Mouse (Mus musculus): ENCODE data around the gene Slc7a8. TPM values are rescaled to one million over a fixed set of nuclear protein-coding genes. Genes with fewer than 3 reads are reported as not detected.

The Slc7a8 gene
- polyA plus RNA-seq, 1 experiment from 2014 or later = 34.2 TPM

GRCm38 (mm10) chr14:54736555-54737552 lies 44.9 kb downstream of the Slc7a8 start:
- H3K9ac ChIP-seq (ENCODE audit: low read depth, low read length) = no peak overlapping the region
- peaks cover 18% of the 10 kb centered on the region for H3K36me3 ChIP-seq (ENCODE audit: control insufficient read depth, insufficient read depth)
- TF ChIP-seq CTCF (IDR thresholded peaks at IDR 0.05; ENCODE audit: low read depth) = no peak
- H3K9me3 ChIP-seq (ENCODE audit: control insufficient read depth) = no peaks in the 10 kb centered on the region
- H3K4me3 ChIP-seq (ENCODE audit: low read depth, low read length) = no peak overlapping the region
- H3K4me1 ChIP-seq (replicated peaks; ENCODE audit: control insufficient read depth, insufficient read depth, low read length) = peaks cover 5% of the 10 kb centered on the region
- WGBS = 65% methylated on average over 14 of the region's 14 CpGs
- H3K27me3 ChIP-seq (replicated peaks; ENCODE audit: control insufficient read depth, insufficient read depth, low read length) = no peaks in the 10 kb centered on the region
- H3K4me2 ChIP-seq (replicated peaks; ENCODE audit: low read depth) = no peak overlapping the region
- ATAC-seq = no peak
- no peak overlapping the region for H3K27ac ChIP-seq (ENCODE audit: low read depth, low read length)

- Histone ChIP-seq H3K4me3 (ENCODE audit: low read depth, low read length) (no peak overlapping the region), H3K36me3 (ENCODE audit: control insufficient read depth, insufficient read depth) (peaks cover 32% of the 10 kb centered on the region), H3K4me1 (replicated peaks; ENCODE audit: control insufficient read depth, insufficient read depth, low read length) (no peaks in the 10 kb centered on the region; the same call in 1 of the 2 replicates), H3K27ac (ENCODE audit: low read depth, low read length) (peak overlapping the region; percentile 1; the same call in 1 of the 2 replicates), H3K9ac (ENCODE audit: low read depth, low read length) (no peak overlapping the region), H3K27me3 (replicated peaks; ENCODE audit: control insufficient read depth, insufficient read depth, low read length) (no peaks in the 10 kb centered on the region), H3K4me2 (replicated peaks; ENCODE audit: low read depth) (no peak overlapping the region), H3K9me3 (ENCODE audit: control insufficient read depth) (no peaks in the 10 kb centered on the region)
- peak; percentile 40; the same call in 1 of the 2 replicates for ATAC-seq
- TF ChIP-seq CTCF (IDR thresholded peaks at IDR 0.05; ENCODE audit: low read depth) = no peak
- 42% methylated on average over 4 of the region's 4 CpGs for WGBS
These were observed 46.5 kb downstream of the Slc7a8 start for GRCm38 (mm10) chr14:54735221-54735620.

GRCm38 (mm10) chr14:54734004-54734403 lies 47.7 kb downstream of the Slc7a8 start:
- Histone ChIP-seq H3K27ac (ENCODE audit: low read depth, low read length) (no peak overlapping the region), H3K9ac (ENCODE audit: low read depth, low read length) (no peak overlapping the region), H3K4me2 (replicated peaks; ENCODE audit: low read depth) (no peak overlapping the region), H3K9me3 (ENCODE audit: control insufficient read depth) (no peaks in the 10 kb centered on the region), H3K4me3 (ENCODE audit: low read depth, low read length) (no peak overlapping the region), H3K4me1 (replicated peaks; ENCODE audit: control insufficient read depth, insufficient read depth, low read length) (no peaks in the 10 kb centered on the region; the same call in 1 of the 2 replicates), H3K27me3 (replicated peaks; ENCODE audit: control insufficient read depth, insufficient read depth, low read length) (no peaks in the 10 kb centered on the region), H3K36me3 (ENCODE audit: control insufficient read depth, insufficient read depth) (peaks cover 33% of the 10 kb centered on the region)
- ATAC-seq = no peak
- no peak for TF ChIP-seq CTCF (IDR thresholded peaks at IDR 0.05; ENCODE audit: low read depth)
- 57% methylated on average over 4 of the region's 4 CpGs for WGBS

GRCm38 (mm10) chr14:54732206-54732605 lies 49.5 kb downstream of the Slc7a8 start:
- no peak for ATAC-seq
- WGBS = 90% methylated on average over 8 of the region's 8 CpGs
- H3K9me3 ChIP-seq (ENCODE audit: control insufficient read depth) = no peaks in the 10 kb centered on the region
- no peak overlapping the region for H3K4me2 ChIP-seq (replicated peaks; ENCODE audit: low read depth)
- no peak overlapping the region for H3K4me3 ChIP-seq (ENCODE audit: low read depth, low read length)
- no peak for TF ChIP-seq CTCF (IDR thresholded peaks at IDR 0.05; ENCODE audit: low read depth)
- H3K27ac ChIP-seq (ENCODE audit: low read depth, low read length) = no peak overlapping the region
- H3K9ac ChIP-seq (ENCODE audit: low read depth, low read length) = no peak overlapping the region
- H3K4me1 ChIP-seq (replicated peaks; ENCODE audit: control insufficient read depth, insufficient read depth, low read length) = no peaks in the 10 kb centered on the region; the same call in 1 of the 2 replicates
- H3K27me3 ChIP-seq (replicated peaks; ENCODE audit: control insufficient read depth, insufficient read depth, low read length) = no peaks in the 10 kb centered on the region
- peaks cover 29% of the 10 kb centered on the region; the same call in 1 of the 2 replicates for H3K36me3 ChIP-seq (ENCODE audit: control insufficient read depth, insufficient read depth)

GRCm38 (mm10) chr14:54730305-54730704 lies 51.4 kb downstream of the Slc7a8 start:
- H3K27ac ChIP-seq (ENCODE audit: low read depth, low read length) = no peak overlapping the region
- H3K4me2 ChIP-seq (replicated peaks; ENCODE audit: low read depth) = no peak overlapping the region
- H3K36me3 ChIP-seq (ENCODE audit: control insufficient read depth, insufficient read depth) = peaks cover 42% of the 10 kb centered on the region
- H3K27me3 ChIP-seq (replicated peaks; ENCODE audit: control insufficient read depth, insufficient read depth, low read length) = no peaks in the 10 kb centered on the region
- H3K9me3 ChIP-seq (ENCODE audit: control insufficient read depth) = no peaks in the 10 kb centered on the region
- WGBS = 82% methylated on average over 6 of the region's 6 CpGs
- ATAC-seq = no peak
- H3K4me3 ChIP-seq (ENCODE audit: low read depth, low read length) = no peak overlapping the region
- no peak for TF ChIP-seq CTCF (IDR thresholded peaks at IDR 0.05; ENCODE audit: low read depth)
- no peaks in the 10 kb centered on the region; the same call in 1 of the 2 replicates for H3K4me1 ChIP-seq (replicated peaks; ENCODE audit: control insufficient read depth, insufficient read depth, low read length)
- no peak overlapping the region for H3K9ac ChIP-seq (ENCODE audit: low read depth, low read length)

GRCm38 (mm10) chr14:54728823-54729653 lies 52.7 kb downstream of the Slc7a8 start:
- no peaks in the 10 kb centered on the region for H3K9me3 ChIP-seq (ENCODE audit: control insufficient read depth)
- H3K4me3 ChIP-seq (ENCODE audit: low read depth, low read length) = no peak overlapping the region
- no peak overlapping the region for H3K4me2 ChIP-seq (replicated peaks; ENCODE audit: low read depth)
- no peak overlapping the region for H3K27ac ChIP-seq (ENCODE audit: low read depth, low read length)
- no peaks in the 10 kb centered on the region for H3K27me3 ChIP-seq (replicated peaks; ENCODE audit: control insufficient read depth, insufficient read depth, low read length)
- TF ChIP-seq CTCF (IDR thresholded peaks at IDR 0.05; ENCODE audit: low read depth) = no peak
- H3K36me3 ChIP-seq (ENCODE audit: control insufficient read depth, insufficient read depth) = peaks cover 54% of the 10 kb centered on the region
- WGBS = 79% methylated on average over 13 of the region's 13 CpGs
- H3K9ac ChIP-seq (ENCODE audit: low read depth, low read length) = no peak overlapping the region
- 0 out of 2 replicates have a peak, but pooled peaks have one; percentile 7 for ATAC-seq
- peaks cover 2% of the 10 kb centered on the region; the same call in 1 of the 2 replicates for H3K4me1 ChIP-seq (replicated peaks; ENCODE audit: control insufficient read depth, insufficient read depth, low read length)
